Mouse (Mus musculus) CD4-positive, CD25-positive, alpha-beta regulatory T cell, adult 2 months (primary cell): Measurements from ENCODE around the gene Myh11.
"Not testable (repeated sequence)": the region's sequence is repeated elsewhere in the genome, so short reads cannot be mapped to it uniquely, and the experiment has no call there.

ENCODE experiments used
- DNase-seq: peaks from one replicate; pipeline ENCODE4 v3.0.0-alpha.2; 2012; ENCODE audit warnings: low read depth, low spot score

Myh11 gene

DNA sequence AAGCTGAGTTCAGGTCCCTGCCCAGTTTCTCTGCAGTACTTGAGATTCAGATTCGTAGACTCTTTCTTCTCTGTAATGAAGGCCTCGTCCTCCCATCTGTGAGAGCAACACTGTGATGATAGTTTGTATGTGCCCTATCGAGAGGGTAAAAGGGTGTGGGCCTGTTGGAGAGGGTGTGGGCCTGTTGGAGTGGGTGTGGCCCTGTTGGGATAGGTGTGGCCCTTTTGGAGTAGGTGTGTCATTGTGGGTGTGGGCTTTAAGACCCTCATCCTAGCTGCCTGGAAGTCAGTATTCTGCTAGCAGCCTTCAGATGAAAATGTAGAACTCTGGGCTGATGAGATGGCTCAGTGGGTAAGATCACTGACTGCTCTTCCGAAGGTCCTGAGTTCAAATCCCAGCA is 124.7 kb downstream of the Myh11 start:
- DNase-seq = no peak

GRCm38 (mm10) chr16:14163731-14164130 is 127.4 kb downstream of the Myh11 start:
- no peak for DNase-seq

- peak; percentile 91 for DNase-seq
Measured at GRCm38 (mm10) chr16:14162988-14163416, 128.2 kb downstream of the Myh11 start, which contains the start of the genes Nde1 and Marf1. Nde1 (plus strand) TSS chr16:14163275. Marf1 (minus strand) TSS chr16:14163351.

DNA sequence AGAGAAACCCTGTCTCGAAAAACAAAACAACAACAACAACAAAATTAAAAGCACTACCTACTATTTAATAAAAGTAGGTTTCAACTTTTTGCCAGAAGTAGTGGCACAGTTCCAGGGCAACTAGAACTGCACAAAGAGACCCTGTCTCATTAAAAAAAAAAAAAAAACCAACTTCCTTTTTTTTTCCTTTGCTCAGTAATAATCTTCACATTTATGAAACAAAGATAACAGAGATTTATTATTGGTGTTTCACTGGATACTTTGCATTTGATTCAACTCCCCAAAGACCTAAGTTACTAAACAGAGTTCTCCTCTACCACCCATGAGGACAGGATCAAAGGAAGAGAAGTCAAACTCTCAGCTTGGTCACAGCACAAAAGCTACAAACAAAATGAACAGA is 130.2 kb downstream of the Myh11 start:
- DNase-seq = no peak

GRCm38 (mm10) chr16:14159746-14160131 is 131.4 kb downstream of the Myh11 start:
- peak; percentile 87 for DNase-seq

DNA sequence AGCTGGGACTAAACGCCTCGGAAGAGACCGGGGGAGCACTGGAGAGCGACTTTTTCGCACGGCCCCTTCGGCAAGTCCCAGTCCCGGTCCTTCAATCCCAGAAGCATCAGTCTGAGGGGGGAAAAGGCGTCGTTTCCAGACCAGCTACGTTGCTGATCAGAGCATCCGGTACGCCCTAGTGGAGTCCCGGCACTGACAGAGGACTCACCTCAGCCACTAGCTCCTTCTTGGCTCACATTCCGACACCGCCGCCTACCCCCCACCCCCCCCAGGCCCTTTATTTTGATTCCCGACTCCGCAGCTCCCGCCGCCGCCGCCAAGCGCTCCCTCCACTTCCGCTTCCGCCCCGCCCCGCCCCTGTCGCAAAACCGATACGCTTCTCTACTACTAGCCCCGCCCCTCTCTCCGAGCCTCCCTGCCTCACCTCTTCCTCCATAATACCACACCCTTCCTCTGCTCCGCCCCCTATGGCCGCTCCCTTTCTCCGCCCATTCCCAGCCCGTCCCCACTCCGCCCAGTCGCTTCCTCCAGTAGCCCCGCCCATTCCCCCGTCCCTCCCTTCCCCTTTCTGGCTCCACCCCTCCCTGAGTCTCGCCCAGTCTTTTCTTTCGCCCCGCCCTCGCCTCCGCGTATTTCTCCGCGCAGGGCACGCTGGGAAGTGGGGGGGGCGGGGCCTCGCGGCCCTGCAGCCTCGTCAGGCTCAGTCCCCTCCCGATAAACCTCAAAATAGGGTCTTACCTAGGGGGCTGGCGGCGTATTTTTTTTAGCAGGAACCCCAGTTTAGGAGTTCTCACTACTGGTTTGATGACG is 132.0 kb downstream of the Myh11 start:
- DNase-seq = peak; percentile 99

DNA sequence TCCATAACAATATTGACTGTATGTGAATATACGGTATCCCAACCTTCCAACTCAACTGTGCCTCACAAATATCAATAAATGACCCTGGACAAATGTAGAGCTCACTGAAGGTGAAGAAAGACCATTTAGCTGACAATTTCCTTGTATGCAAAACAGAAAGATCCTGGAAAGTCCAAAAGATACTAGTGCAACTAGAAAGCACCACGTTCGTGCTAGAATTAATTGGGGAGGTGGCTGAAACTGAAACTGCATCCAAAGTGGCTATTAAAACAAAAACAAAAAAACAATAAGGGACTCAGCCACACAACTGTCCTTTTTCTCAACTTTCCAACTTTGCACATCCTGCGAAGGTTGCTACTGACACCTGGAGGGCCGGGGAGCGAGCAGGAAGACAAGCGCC is 132.6 kb downstream of the Myh11 start:
- DNase-seq = no peak

DNA sequence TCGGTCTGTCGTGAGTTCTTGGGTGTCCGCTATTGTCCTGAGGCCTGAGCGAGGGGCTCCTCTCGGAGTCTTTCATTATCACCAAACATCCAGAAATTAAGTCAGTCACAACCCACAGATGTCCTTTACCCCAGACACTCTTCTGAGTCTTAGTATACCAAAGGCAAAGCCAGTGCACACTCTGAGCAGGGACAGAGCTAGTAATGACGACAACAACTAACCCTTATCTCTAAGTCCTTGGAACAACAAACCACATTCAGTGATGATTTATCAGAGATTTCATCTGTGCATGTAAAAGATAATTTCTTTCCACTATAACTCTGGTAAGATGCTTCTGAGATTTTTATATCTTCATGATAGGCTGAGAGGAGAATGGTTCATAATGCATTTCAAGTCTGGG is 134.9 kb downstream of the Myh11 start:
- no peak for DNase-seq

DNA sequence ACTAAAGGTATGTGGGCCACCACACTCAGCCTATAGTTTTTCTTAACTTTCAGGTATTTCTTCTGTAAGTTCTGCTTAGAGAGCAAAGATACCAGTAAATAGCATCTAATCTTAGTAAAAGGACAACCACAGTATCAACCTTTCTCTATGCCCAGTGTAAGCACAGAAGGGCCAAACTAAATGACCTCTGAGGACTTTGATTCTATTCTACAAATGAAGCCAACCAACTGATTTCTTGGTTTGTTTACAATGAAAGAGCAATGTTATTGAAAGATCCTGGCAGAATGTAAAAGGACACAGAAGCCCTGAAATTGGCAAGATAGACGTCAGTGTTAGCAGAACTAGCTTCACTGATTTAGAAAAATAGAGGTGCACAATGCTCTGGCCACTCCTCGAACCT is 135.5 kb downstream of the Myh11 start:
- DNase-seq = not testable (repeated sequence)

- no peak for DNase-seq
Measured at GRCm38 (mm10) chr16:14151718-14152117, 139.5 kb downstream of the Myh11 start.

- DNase-seq = peak; percentile 25
Measured at GRCm38 (mm10) chr16:14147712-14148111, 143.5 kb downstream of the Myh11 start.
